Mouse (Mus musculus): ENCODE measurements at regions not wholly inside any gene's neighbourhood (a gene's known extent, or its start where the extent isn't known, plus 50 kb on each side); places are given as distances from the start of the nearest gene placed in this dataset.

DNA sequence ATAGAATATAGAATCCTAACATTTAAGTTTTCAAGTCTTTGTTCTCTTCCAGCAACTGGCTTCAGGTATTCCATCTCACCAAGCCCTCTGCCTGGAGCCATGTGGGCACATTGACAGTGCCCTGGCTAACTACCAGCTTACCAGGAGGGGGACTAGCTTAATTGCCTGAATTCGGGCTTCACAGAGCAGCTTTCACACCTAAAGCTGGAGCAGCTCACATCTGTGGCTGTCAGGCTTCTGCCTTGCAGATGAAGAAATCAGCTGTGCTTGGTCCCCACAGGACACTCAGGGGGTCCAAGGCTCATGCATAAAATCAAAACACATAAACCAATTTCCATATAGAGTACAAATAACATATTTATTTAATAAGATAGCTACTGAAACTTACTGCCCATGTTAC is 1058.5 kb upstream of the Cited2 start:
- TF ChIP-seq POLR2A (IDR thresholded peaks at IDR 0.05; ENCODE audit: low read depth, low read length): no peak
- TF ChIP-seq CTCF (conservative IDR thresholded peaks at IDR 0.05; ENCODE audit: insufficient read depth, insufficient read length, low read depth, low read length): no peak

Data from kidney, adult 2 months (tissue).